Mouse (Mus musculus): ENCODE results near the gene Jag1.

Gene Jag1

GRCm38 (mm10) chr2:137064513-137064912, 51.9 kb downstream of the Jag1 start:
- DNase-seq (ENCODE audit: extremely low spot score, low read depth, low spot score) = no peak

GRCm38 (mm10) chr2:137063829-137064228, 52.6 kb downstream of the Jag1 start:
- no peak for DNase-seq (ENCODE audit: extremely low spot score, low read depth, low spot score)

- no peak for DNase-seq (ENCODE audit: extremely low spot score, low read depth, low spot score)
Measured at GRCm38 (mm10) chr2:137049906-137050305, 66.5 kb downstream of the Jag1 start.

DNA sequence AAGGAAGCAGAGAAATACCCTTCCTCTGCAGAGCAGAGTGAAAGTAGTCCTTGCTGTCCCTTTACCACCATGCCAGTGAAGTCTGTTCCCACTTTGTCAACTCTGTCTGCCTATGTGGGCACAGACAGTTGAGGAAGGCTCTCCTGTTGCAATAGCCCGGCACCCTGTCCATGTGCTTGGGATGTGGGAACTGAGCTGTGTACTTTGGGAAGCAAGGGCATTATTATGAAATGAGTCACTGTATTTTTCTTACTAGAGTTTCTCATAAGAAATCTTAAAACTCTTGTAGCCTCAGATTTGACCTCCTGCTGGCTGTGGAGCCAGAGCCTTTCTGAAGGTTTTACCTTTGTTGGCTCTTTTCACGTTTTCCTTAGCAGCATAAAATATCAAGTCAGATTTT, 67.1 kb downstream of the Jag1 start:
- no peak for DNase-seq (ENCODE audit: extremely low spot score, low read depth, low spot score)

DNA sequence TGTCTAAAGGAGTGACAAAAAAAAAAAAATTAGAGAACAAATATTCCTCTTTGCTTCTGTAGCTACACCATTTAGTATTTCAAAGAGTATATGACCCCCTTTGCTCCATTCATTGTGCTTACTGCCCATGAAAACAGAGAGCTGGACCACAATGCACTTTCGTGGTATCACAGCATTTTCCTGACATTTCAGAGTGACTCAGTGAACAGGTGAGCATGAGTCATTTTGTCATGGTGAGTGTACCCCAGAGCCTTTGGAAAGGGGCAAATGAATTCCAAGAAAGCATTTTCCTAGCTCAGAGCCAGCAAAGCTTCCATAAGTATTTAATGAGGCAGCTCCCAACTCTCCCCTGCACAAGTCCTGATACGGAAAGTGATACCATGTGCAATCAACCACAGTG, 72.3 kb downstream of the Jag1 start:
- DNase-seq (ENCODE audit: extremely low spot score, low read depth, low spot score) = no peak
